Mouse (Mus musculus) cortical plate, adult 2 months (tissue): ENCODE data around the gene Tnfsf11.

Experiments used
- CTCF ChIP-seq: fragments of 200-500 bp; IDR thresholded peaks from 2 replicates; pipeline ENCODE4 v1.5.1; 2011; ENCODE audit warnings: mild to moderate bottlenecking, control low read depth, low read length; ENCODE audit not compliant: insufficient read depth; ENCODE audit errors: extremely low read depth
- POLR2A ChIP-seq: fragments of 200-500 bp; IDR thresholded peaks from 2 replicates; pipeline ENCODE4 v1.6.1; 2011; ENCODE audit warnings: mild to moderate bottlenecking, low read length, control low read depth; ENCODE audit not compliant: insufficient read depth; ENCODE audit errors: extremely low read depth

- TF ChIP-seq POLR2A, result no peak
- no peak for TF ChIP-seq CTCF
These were observed 47.5 kb upstream of the Tnfsf11 start for GRCm38 (mm10) chr14:78355381-78355780.
